Mouse (Mus musculus): ENCODE measurements around the gene Gm17409. TPM values are rescaled to one million over a fixed set of nuclear protein-coding genes. Genes with fewer than 3 reads are reported as not detected.

Gene Gm17409
- total and polyA plus RNA-seq, 3 experiments, result not detected

DNA sequence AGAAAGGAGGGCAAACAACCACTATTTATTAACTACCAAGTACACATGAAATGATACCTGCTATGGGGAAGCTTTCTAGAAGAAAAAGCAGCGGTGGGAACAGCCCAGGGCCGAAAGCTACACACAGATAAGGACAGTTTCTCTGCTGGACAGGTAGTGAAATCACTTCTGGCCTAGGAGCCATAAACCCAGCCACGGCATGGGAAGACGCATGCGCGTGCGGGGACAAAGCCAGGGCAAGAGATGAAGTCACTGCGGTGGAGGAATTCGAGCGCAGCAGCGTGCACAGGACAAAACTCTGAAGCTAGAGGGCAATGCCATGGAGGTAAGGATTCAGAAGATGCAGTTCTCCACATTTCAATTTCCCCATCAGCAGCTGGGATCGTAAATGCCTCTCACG is 34.4 kb upstream of the Gm17409 start:
- Histone ChIP-seq H3K4me1 (ENCODE audit: control insufficient read depth in 1 of 2, insufficient read depth in 2 of 2) (no peaks in the 10 kb centered on the region), H3K27me3 (replicated peaks) (no peaks in the 10 kb centered on the region), H3K79me2 (replicated peaks; ENCODE audit: control insufficient read depth, extremely low read depth, insufficient read depth, poor library complexity, severe bottlenecking) (no peaks in the 10 kb centered on the region), H3K4me2 (ENCODE audit: insufficient read depth, low read depth, poor library complexity, severe bottlenecking) (no peak overlapping the region), H3K4me3 (replicated peaks in 1 of 3; ENCODE audit: low read depth in 2 of 3, low read length in 2 of 3, poor library complexity in 1 of 3) (no peak overlapping the region), H3K36me3 (replicated peaks in 1 of 2; ENCODE audit: control insufficient read depth in 1 of 2, insufficient read depth in 1 of 2, low read length in 1 of 2) (no peaks in the 10 kb centered on the region), H3K9ac (ENCODE audit: insufficient read depth, low read depth) (no peak overlapping the region), H3K27ac (ENCODE audit: insufficient read depth, low read depth) (no peak overlapping the region), H3K9me3 (replicated peaks; ENCODE audit: low read length) (no peaks in the 10 kb centered on the region)
- no peak for DNase-seq (ENCODE audit: extremely low read depth)
- in situ Hi-C loops (cut with MboI; ENCODE audit: low pct_ligation_motif_present, low pct_unique_long_range_greater_than_20kb, low sequenced_read_pairs), result no loop called here
- TF ChIP-seq NELFE (IDR thresholded peaks at IDR 0.05; ENCODE audit: low read depth, low read length) (no peak), POLR2A (IDR thresholded peaks at IDR 0.05; ENCODE audit: low read depth, low read length) (no peak), E2F4 (IDR thresholded peaks at IDR 0.05; ENCODE audit: insufficient replicate concordance, low read depth, low read length) (no peak)
- dilution Hi-C loops (cut with MboI; ENCODE audit: extremely low pct_ligation_motif_present, extremely low pct_unique_long_range_greater_than_20kb, low sequenced_read_pairs), result no loop called here

DNA sequence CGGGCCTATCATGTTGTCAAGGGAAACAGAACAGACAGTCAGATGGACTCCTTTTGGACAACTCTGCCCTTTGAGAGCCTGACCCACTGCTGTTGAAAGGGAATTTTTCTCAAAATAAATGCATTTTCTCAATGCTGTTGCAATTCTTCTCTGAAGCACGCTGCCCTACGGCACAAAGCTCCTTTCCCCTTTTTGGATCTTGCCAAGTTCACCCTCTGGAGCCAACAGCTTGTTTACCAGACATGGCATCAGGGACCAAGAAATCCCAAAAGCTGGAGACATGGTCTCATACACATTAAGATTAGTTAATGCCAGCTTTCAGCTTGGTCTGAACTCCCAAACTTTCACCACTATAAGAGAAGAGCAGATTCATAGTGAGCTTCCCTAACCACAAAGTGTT is 33.0 kb upstream of the Gm17409 start:
- H3K36me3 ChIP-seq (replicated peaks in 1 of 2; ENCODE audit: control insufficient read depth in 1 of 2, insufficient read depth in 1 of 2, low read length in 1 of 2), result no peaks in the 10 kb centered on the region
- no peak overlapping the region for H3K4me2 ChIP-seq (ENCODE audit: insufficient read depth, low read depth, poor library complexity, severe bottlenecking)
- no peak overlapping the region for H3K4me3 ChIP-seq (replicated peaks in 1 of 3; ENCODE audit: low read depth in 2 of 3, low read length in 2 of 3, poor library complexity in 1 of 3)
- H3K4me1 ChIP-seq (ENCODE audit: control insufficient read depth in 1 of 2, insufficient read depth in 2 of 2), result no peaks in the 10 kb centered on the region
- no peaks in the 10 kb centered on the region for H3K27me3 ChIP-seq (replicated peaks)
- no peak overlapping the region for H3K27ac ChIP-seq (ENCODE audit: insufficient read depth, low read depth)
- H3K9me3 ChIP-seq (replicated peaks; ENCODE audit: low read length), result no peaks in the 10 kb centered on the region
- in situ Hi-C loops (cut with MboI; ENCODE audit: low pct_ligation_motif_present, low pct_unique_long_range_greater_than_20kb, low sequenced_read_pairs), result no loop called here
- no peaks in the 10 kb centered on the region for H3K79me2 ChIP-seq (replicated peaks; ENCODE audit: control insufficient read depth, extremely low read depth, insufficient read depth, poor library complexity, severe bottlenecking)
- TF ChIP-seq ZC3H11A (IDR thresholded peaks at IDR 0.05; ENCODE audit: low read depth, low read length) (no peak), MEF2A (IDR thresholded peaks at IDR 0.05; ENCODE audit: borderline replicate concordance, low read depth, low read length) (no peak), NRF1 (IDR thresholded peaks at IDR 0.05; ENCODE audit: low read depth, low read length) (no peak), SIN3A (IDR thresholded peaks at IDR 0.05; ENCODE audit: low read length) (no peak), CTCF (conservative IDR thresholded peaks at IDR 0.05 in 1 of 2, IDR thresholded peaks at IDR 0.05 in 1 of 2; ENCODE audit: low read depth in 2 of 2, low read length in 2 of 2) (no peak)
- no peak for DNase-seq (ENCODE audit: extremely low read depth)
- H3K9ac ChIP-seq (ENCODE audit: insufficient read depth, low read depth), result no peak overlapping the region
- dilution Hi-C loops (cut with MboI; ENCODE audit: extremely low pct_ligation_motif_present, extremely low pct_unique_long_range_greater_than_20kb, low sequenced_read_pairs), result no loop called here

DNA sequence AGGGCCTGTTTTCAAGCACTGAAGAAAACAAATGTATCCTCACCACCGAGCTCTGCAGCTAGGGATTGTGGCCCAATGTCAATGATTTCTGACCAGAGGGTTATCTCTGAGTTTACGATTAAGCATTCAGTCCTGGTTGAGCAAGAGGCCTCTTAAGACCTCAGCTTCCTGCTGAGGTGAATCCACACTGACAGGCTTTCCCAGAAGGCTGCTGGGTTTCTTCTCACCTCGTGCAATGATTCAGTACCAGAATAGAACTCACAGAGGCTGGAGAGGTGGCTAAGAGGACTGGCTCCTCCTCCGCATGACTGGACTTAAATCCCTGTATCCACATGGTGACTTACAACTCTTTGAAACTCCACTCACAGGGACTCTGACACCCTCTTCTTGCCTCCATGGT is 26.8 kb upstream of the Gm17409 start:
- DNase-seq (ENCODE audit: extremely low read depth), result no peak
- Histone ChIP-seq H3K4me2 (ENCODE audit: insufficient read depth, low read depth, poor library complexity, severe bottlenecking) (no peak overlapping the region), H3K4me3 (replicated peaks in 1 of 3; ENCODE audit: low read depth in 2 of 3, low read length in 2 of 3, poor library complexity in 1 of 3) (no peak overlapping the region), H3K4me1 (ENCODE audit: control insufficient read depth in 1 of 2, insufficient read depth in 2 of 2) (peaks cover 0 to 3% of the 10 kb centered on the region in 2 experiments; a peak in 1 of 4 replicates), H3K27me3 (replicated peaks) (no peaks in the 10 kb centered on the region), H3K36me3 (replicated peaks in 1 of 2; ENCODE audit: control insufficient read depth in 1 of 2, insufficient read depth in 1 of 2, low read length in 1 of 2) (no peaks in the 10 kb centered on the region), H3K79me2 (replicated peaks; ENCODE audit: control insufficient read depth, extremely low read depth, insufficient read depth, poor library complexity, severe bottlenecking) (no peaks in the 10 kb centered on the region), H3K27ac (ENCODE audit: insufficient read depth, low read depth) (no peak overlapping the region), H3K9me3 (replicated peaks; ENCODE audit: low read length) (no peaks in the 10 kb centered on the region), H3K9ac (ENCODE audit: insufficient read depth, low read depth) (no peak overlapping the region)
- TF ChIP-seq NELFE (IDR thresholded peaks at IDR 0.05; ENCODE audit: low read depth, low read length) (no peak), ZMIZ1 (IDR thresholded peaks at IDR 0.05; ENCODE audit: low read depth, low read length) (no peak), ZC3H11A (IDR thresholded peaks at IDR 0.05; ENCODE audit: low read depth, low read length) (no peak), MYC (IDR thresholded peaks at IDR 0.05; ENCODE audit: low read depth, low read length) (no peak), HCFC1 (IDR thresholded peaks at IDR 0.05; ENCODE audit: low read depth, low read length) (no peak), ETS1 (conservative IDR thresholded peaks at IDR 0.05; ENCODE audit: low read depth, low read length) (no peak), RAD21 (IDR thresholded peaks at IDR 0.05; ENCODE audit: low read depth, low read length) (no peak), GABPA (IDR thresholded peaks at IDR 0.05; ENCODE audit: insufficient replicate concordance, low read depth, low read length) (no peak), CHD1 (IDR thresholded peaks at IDR 0.05; ENCODE audit: low read depth, low read length) (no peak), MXI1 (IDR thresholded peaks at IDR 0.05; ENCODE audit: low read depth, low read length) (no peak), EP300 (IDR thresholded peaks at IDR 0.05; ENCODE audit: low read length) (no peak), SIN3A (IDR thresholded peaks at IDR 0.05; ENCODE audit: low read length) (no peak), MAFK (IDR thresholded peaks at IDR 0.05; ENCODE audit: insufficient replicate concordance, low read length) (no peak), MAZ (IDR thresholded peaks at IDR 0.05; ENCODE audit: low read depth, low read length) (no peak), CHD2 (IDR thresholded peaks at IDR 0.05; ENCODE audit: low read length) (no peak), TBP (conservative IDR thresholded peaks at IDR 0.05; ENCODE audit: low read depth, low read length) (no peak), MAX (IDR thresholded peaks at IDR 0.05; ENCODE audit: low read length) (no peak), ZKSCAN1 (IDR thresholded peaks at IDR 0.05; ENCODE audit: borderline replicate concordance, low read depth, low read length) (no peak), ZNF384 (IDR thresholded peaks at IDR 0.05; ENCODE audit: low read depth, low read length) (no peak), MEF2A (IDR thresholded peaks at IDR 0.05; ENCODE audit: borderline replicate concordance, low read depth, low read length) (no peak)
- dilution Hi-C loops (cut with MboI; ENCODE audit: extremely low pct_ligation_motif_present, extremely low pct_unique_long_range_greater_than_20kb, low sequenced_read_pairs) (no loop called here), in situ Hi-C loops (cut with MboI; ENCODE audit: low pct_ligation_motif_present, low pct_unique_long_range_greater_than_20kb, low sequenced_read_pairs) (no loop called here)

All from CH12.LX (cell line).